Mouse (Mus musculus) hindbrain, embryonic 12.5 days (tissue): Measurements from ENCODE around the gene Lmbr1l. TPM values are rescaled to one million over a fixed set of nuclear protein-coding genes. Genes with fewer than 3 reads are reported as not detected.
"Not testable (repeated sequence)": the region's sequence is repeated elsewhere in the genome, so short reads cannot be mapped to it uniquely, and the experiment has no call there.

Experiments used
- ATAC-seq: fragments of 200-750 bp; cut with Nextera tagmentation; 2 replicates; pipeline ENCODE4 v1.8.0; 2017; ENCODE audit warnings: moderate TSS enrichment; ENCODE audit not compliant: low FRiP score
- H3K27ac ChIP-seq: fragments of 300-500 bp; sonication (generic); 2 replicates; pipeline ENCODE4 v1.5.1; 2016; ENCODE audit warnings: mild to moderate bottlenecking
- H3K27me3 ChIP-seq: fragments of 300-500 bp; sonication (generic); 2 replicates; pipeline ENCODE4 v1.6.1; 2016; ENCODE audit warnings: mild to moderate bottlenecking
- H3K36me3 ChIP-seq: fragments of 300-500 bp; sonication (generic); 2 replicates; pipeline ENCODE4 v1.6.1; 2016; ENCODE audit warnings: mild to moderate bottlenecking
- H3K4me1 ChIP-seq: fragments of 300-500 bp; sonication (generic); 2 replicates; pipeline ENCODE4 v1.6.1; 2016
- H3K4me2 ChIP-seq: fragments of 300-500 bp; sonication (generic); replicated peaks from 2 replicates; pipeline ENCODE4 v1.6.1; 2016; ENCODE audit warnings: mild to moderate bottlenecking
- H3K4me3 ChIP-seq: fragments of 300-500 bp; sonication (generic); 2 replicates; pipeline ENCODE4 v1.5.1; 2016; ENCODE audit warnings: mild to moderate bottlenecking
- H3K9ac ChIP-seq: fragments of 300-500 bp; sonication (generic); 2 replicates; pipeline ENCODE4 v1.6.1; 2016; ENCODE audit warnings: mild to moderate bottlenecking, moderate library complexity
- H3K9me3 ChIP-seq: fragments of 300-500 bp; sonication (generic); replicated peaks from 2 replicates; pipeline ENCODE4 v1.6.1; 2016; ENCODE audit warnings: mild to moderate bottlenecking
- WGBS: fragments of 180-500 bp; shearing (Covaris S2); methylation state at CpG from one replicate; pipeline ENCODE4 v1.1.7; 2016; 5-methylcytosine and 5-hydroxymethylcytosine counted together
- polyA plus RNA-seq: library from polyadenylated mRNA; unstranded; fragments of >200 nt; fragmentation: Nextera tagmentation; extraction: Ambion mirVana; gene quantifications from 2 replicates; pipeline ENCODE4 v1.2.1, GENCODE M21; 2016

The Lmbr1l gene
- polyA plus RNA-seq, 1 experiment from 2014 or later, result 39.2 TPM

- Histone ChIP-seq H3K27ac (peak overlapping the region; percentile 96), H3K4me1 (peaks cover 21% of the 10 kb centered on the region), H3K4me2 (peak overlapping the region; percentile 91), H3K4me3 (peak overlapping the region; percentile 67), H3K9ac (peak overlapping the region; percentile 79)
- not testable (repeated sequence) for H3K27me3 ChIP-seq, H3K36me3 ChIP-seq, ATAC-seq, H3K9me3 ChIP-seq
- 25% methylated on average over 8 of the region's 9 CpGs for WGBS
Measured at GRCm38 (mm10) chr15:98933004-98933671, 15.1 kb upstream of the Lmbr1l start.

- Histone ChIP-seq H3K27ac (no peak overlapping the region), H3K4me1 (peaks cover 21% of the 10 kb centered on the region), H3K4me3 (no peak overlapping the region), H3K4me2 (peak overlapping the region; percentile 13; the same call in 1 of the 2 replicates), H3K36me3 (peaks cover 8% of the 10 kb centered on the region; the same call in 1 of the 2 replicates), H3K9ac (peak overlapping the region; percentile 18; the same call in 1 of the 2 replicates), H3K27me3 (no peaks in the 10 kb centered on the region), H3K9me3 (no peaks in the 10 kb centered on the region)
- ATAC-seq, result no peak
- WGBS, result 85% methylated on average over 3 of the region's 3 CpGs
Measured at GRCm38 (mm10) chr15:98930998-98931397, 13.0 kb upstream of the Lmbr1l start.

GRCm38 (mm10) chr15:98930017-98930734 is 12.1 kb upstream of the Lmbr1l start:
- Histone ChIP-seq H3K9me3 (no peaks in the 10 kb centered on the region), H3K27me3 (no peaks in the 10 kb centered on the region), H3K27ac (no peak overlapping the region), H3K4me3 (no peak overlapping the region), H3K4me1 (peaks cover 13% of the 10 kb centered on the region), H3K4me2 (no peak overlapping the region), H3K36me3 (peaks cover 8% of the 10 kb centered on the region; the same call in 1 of the 2 replicates), H3K9ac (no peak overlapping the region)
- ATAC-seq, result no peak
- 58% methylated on average over 8 of the region's 8 CpGs for WGBS

DNA sequence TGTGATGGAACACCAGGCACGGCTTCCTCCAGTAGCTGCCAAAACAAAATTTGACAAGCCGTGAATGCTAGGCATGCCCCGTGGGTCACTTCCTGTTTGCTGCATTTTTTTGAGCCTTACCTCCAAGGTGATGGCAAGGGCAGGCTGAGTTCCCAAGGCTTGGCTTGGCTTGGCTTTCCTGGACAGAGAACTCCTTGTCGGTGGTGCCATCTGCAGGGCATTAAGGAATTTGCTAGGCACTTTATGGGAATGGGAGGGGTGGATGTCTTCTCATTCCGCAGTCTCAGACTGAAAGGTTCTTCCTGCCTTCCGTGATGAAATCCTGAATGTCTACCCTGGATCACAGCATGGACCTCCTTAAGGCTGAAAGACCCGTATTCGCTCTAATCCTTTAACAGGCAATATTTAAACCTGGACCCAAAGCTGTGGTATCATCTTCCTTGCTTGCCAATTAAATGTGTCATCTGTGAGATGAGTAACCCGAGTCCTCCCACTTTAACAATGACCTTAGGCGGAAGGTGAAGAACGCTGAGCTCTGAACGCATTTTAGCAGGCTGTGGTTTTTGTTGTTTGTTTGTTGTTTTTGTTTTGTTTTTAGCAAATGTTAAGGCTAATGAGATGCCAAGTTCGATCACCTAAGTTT is 10.7 kb upstream of the Lmbr1l start:
- 16% methylated on average over 13 of the region's 13 CpGs for WGBS
- H3K9me3 ChIP-seq, result no peaks in the 10 kb centered on the region
- peaks cover 11% of the 10 kb centered on the region for H3K4me1 ChIP-seq
- H3K4me3 ChIP-seq, result no peak overlapping the region
- ATAC-seq, result 0 out of 2 replicates have a peak, but pooled peaks have one; percentile 58
- H3K9ac ChIP-seq, result peak overlapping the region; percentile 18; the same call in 1 of the 2 replicates
- 0 out of 2 replicates have a peak overlapping the region, but pooled peaks have one; percentile 17 for H3K27ac ChIP-seq
- no peak overlapping the region for H3K4me2 ChIP-seq
- peaks cover 8% of the 10 kb centered on the region; the same call in 1 of the 2 replicates for H3K36me3 ChIP-seq
- no peaks in the 10 kb centered on the region for H3K27me3 ChIP-seq

- H3K27ac ChIP-seq, result no peak overlapping the region
- H3K9ac ChIP-seq, result no peak overlapping the region
Measured at GRCm38 (mm10) chr15:98927566-98927965, 9.5 kb upstream of the Lmbr1l start.

DNA sequence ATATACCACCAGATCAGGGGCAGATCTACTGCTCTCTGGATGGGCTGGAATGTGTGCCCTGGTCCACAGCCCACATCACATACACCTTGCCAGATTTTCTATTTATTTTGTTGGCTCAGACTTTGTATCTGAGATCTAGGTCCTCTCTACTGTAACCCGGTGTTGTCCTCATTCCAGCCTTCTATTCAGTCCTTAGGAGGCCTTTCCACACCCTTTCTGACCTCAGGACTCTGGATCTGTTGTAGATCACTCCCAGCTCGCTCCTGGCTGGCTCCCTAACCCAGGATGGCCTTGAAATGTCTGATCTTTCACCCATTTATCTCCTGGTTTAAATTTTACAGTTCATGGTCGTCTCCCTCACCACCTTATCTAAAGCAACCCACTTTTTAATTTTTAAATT is 6.7 kb upstream of the Lmbr1l start:
- 76% methylated on average over 3 of the region's 3 CpGs for WGBS

More at GRCm38 (mm10) chr15:98927566-98927965, 9.5 kb upstream of the Lmbr1l start:
- 84% methylated on average over 5 of the region's 5 CpGs for WGBS
- no peak for ATAC-seq
- H3K4me2 ChIP-seq, result no peak overlapping the region
- H3K4me1 ChIP-seq, result peaks cover 7% of the 10 kb centered on the region; the same call in 1 of the 2 replicates
- no peaks in the 10 kb centered on the region for H3K9me3 ChIP-seq
- H3K36me3 ChIP-seq, result peaks cover 8% of the 10 kb centered on the region; the same call in 1 of the 2 replicates
- no peak overlapping the region for H3K4me3 ChIP-seq
- no peaks in the 10 kb centered on the region for H3K27me3 ChIP-seq

DNA sequence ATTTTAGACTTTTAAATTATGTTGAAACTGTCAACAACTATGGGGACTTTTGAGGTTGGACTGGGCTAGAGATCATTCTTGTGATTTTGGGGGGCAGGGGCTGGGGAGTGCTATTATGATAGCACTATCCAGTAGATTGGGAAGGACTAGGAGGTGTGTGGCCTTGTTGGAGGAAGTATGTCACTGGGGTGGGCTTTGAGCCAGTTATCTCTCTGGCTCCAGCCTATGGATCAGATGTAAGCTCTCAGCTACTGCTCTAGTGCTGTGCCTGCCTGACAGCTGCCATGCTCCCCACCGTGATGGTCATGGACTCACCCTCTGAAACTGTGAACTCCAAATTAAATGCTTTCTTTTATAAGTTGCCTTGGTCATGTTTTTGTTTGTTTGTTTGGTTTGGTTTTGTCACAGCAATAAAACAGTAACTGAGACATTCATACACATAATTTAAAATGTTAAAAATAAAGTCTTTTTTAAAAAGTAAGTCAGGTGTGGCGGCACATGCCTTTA is 5.1 kb upstream of the Lmbr1l start:
- 92% methylated on average over 2 of the region's 2 CpGs for WGBS
- 0 out of 2 replicates have a peak, but pooled peaks cover 5% of the 10 kb centered on the region for H3K4me1 ChIP-seq
- no peak overlapping the region for H3K4me2 ChIP-seq
- H3K27ac ChIP-seq, result no peak overlapping the region
- H3K4me3 ChIP-seq, result no peak overlapping the region
- H3K36me3 ChIP-seq, result no peaks in the 10 kb centered on the region
- no peak overlapping the region for H3K9ac ChIP-seq
- H3K9me3 ChIP-seq, result no peaks in the 10 kb centered on the region
- no peak for ATAC-seq
- H3K27me3 ChIP-seq, result no peaks in the 10 kb centered on the region

More for the DNA sequence above, 6.7 kb upstream of the Lmbr1l start:
- no peak overlapping the region for H3K4me3 ChIP-seq
- no peaks in the 10 kb centered on the region for H3K9me3 ChIP-seq
- no peak overlapping the region for H3K4me2 ChIP-seq
- H3K27ac ChIP-seq, result no peak overlapping the region
- H3K27me3 ChIP-seq, result no peaks in the 10 kb centered on the region
- H3K4me1 ChIP-seq, result peaks cover 4% of the 10 kb centered on the region; the same call in 1 of the 2 replicates
- H3K9ac ChIP-seq, result no peak overlapping the region
- no peak for ATAC-seq
- no peaks in the 10 kb centered on the region for H3K36me3 ChIP-seq

DNA sequence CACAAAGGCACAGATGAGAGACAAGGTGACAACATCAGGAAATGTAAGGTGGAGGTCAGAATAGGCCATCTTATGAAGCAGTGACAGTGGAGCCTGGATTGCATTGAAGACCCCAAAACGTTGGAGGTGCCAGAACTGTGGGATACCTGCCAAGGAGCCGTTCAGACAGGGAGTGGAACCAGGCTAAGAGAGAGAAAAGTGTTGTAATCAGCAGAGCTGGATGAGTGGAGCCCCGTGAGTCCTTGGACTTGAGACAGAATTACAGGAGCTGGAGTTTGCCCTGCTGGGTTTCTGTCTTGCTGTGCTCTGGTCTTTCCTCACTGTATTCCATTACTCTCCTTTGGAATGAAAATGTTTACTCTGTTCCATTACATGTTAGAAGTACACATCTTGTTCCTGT is 4.5 kb upstream of the Lmbr1l start:
- ATAC-seq, result no peak
- H3K4me2 ChIP-seq, result no peak overlapping the region
- H3K9ac ChIP-seq, result no peak overlapping the region
- no peak overlapping the region for H3K4me3 ChIP-seq
- H3K36me3 ChIP-seq, result no peaks in the 10 kb centered on the region
- H3K9me3 ChIP-seq, result no peaks in the 10 kb centered on the region
- WGBS, result 59% methylated on average over 3 of the region's 3 CpGs
- no peak overlapping the region for H3K27ac ChIP-seq
- no peaks in the 10 kb centered on the region for H3K27me3 ChIP-seq
- H3K4me1 ChIP-seq, result 0 out of 2 replicates have a peak, but pooled peaks cover 5% of the 10 kb centered on the region

- no peak for ATAC-seq
- 85% methylated on average over 5 of the region's 5 CpGs for WGBS
- no peak overlapping the region for H3K4me3 ChIP-seq
- no peak overlapping the region for H3K4me2 ChIP-seq
- peaks cover 9% of the 10 kb centered on the region for H3K4me1 ChIP-seq
- H3K9ac ChIP-seq, result no peak overlapping the region
- no peak overlapping the region for H3K27ac ChIP-seq
- H3K36me3 ChIP-seq, result no peaks in the 10 kb centered on the region
- H3K27me3 ChIP-seq, result no peaks in the 10 kb centered on the region
- H3K9me3 ChIP-seq, result no peaks in the 10 kb centered on the region
Measured at GRCm38 (mm10) chr15:98921510-98921909, 3.5 kb upstream of the Lmbr1l start.

GRCm38 (mm10) chr15:98918499-98918895 is 466 bp upstream of the Lmbr1l start:
- Histone ChIP-seq H3K9ac (peak overlapping the region; percentile 84; the same call in 1 of the 2 replicates), H3K4me2 (peak overlapping the region; percentile 87), H3K4me1 (peaks cover 27% of the 10 kb centered on the region), H3K27ac (peak overlapping the region; percentile 96), H3K4me3 (peak overlapping the region; percentile 92), H3K36me3 (peaks cover 15% of the 10 kb centered on the region)
- 32% methylated on average over 8 of the region's 8 CpGs for WGBS
- not testable (repeated sequence) for H3K9me3 ChIP-seq, H3K27me3 ChIP-seq, ATAC-seq

DNA sequence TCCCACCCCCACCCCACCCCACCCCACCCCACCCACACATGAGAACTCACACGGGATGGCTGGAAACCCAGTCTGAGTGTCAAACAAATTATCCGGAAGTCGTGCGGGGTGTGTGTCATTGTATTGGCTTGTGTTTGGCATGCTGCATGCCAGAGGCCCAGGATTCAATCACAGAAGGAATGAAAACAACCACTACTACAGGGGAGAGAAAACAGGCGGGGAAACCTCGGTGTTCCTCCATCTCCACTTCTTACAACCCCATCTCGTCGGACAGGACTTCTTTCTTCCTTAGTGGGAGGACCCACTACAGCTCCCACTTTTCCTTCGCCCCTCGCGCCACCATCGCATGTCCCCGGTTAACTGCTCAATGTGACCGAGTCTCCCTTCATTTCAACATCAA is 940 bp downstream of the Lmbr1l start:
- WGBS, result under 1% methylated on average over 14 of the region's 14 CpGs
- peaks cover 27% of the 10 kb centered on the region for H3K4me1 ChIP-seq
- H3K9ac ChIP-seq, result peak overlapping the region; percentile 84
- no peaks in the 10 kb centered on the region for H3K27me3 ChIP-seq
- H3K27ac ChIP-seq, result peak overlapping the region; percentile 96
- peak overlapping the region; percentile 87 for H3K4me2 ChIP-seq
- peak overlapping the region; percentile 92 for H3K4me3 ChIP-seq
- no peak for ATAC-seq
- H3K9me3 ChIP-seq, result no peaks in the 10 kb centered on the region
- H3K36me3 ChIP-seq, result peaks cover 29% of the 10 kb centered on the region

- ATAC-seq, result no peak
- H3K4me3 ChIP-seq, result peak overlapping the region; percentile 92
- H3K36me3 ChIP-seq, result peaks cover 40% of the 10 kb centered on the region
- no peaks in the 10 kb centered on the region for H3K27me3 ChIP-seq
- 88% methylated on average over 4 of the region's 4 CpGs for WGBS
- H3K27ac ChIP-seq, result no peak overlapping the region
- no peaks in the 10 kb centered on the region for H3K9me3 ChIP-seq
- peak overlapping the region; percentile 87 for H3K4me2 ChIP-seq
- peaks cover 27% of the 10 kb centered on the region for H3K4me1 ChIP-seq
- H3K9ac ChIP-seq, result peak overlapping the region; percentile 84
Measured at GRCm38 (mm10) chr15:98916016-98916415, 2.0 kb downstream of the Lmbr1l start.
